Mouse (Mus musculus) liver, adult 2 months (tissue): ENCODE measurements around the gene Prdx2. TPM values are rescaled to one million over a fixed set of nuclear protein-coding genes. Genes with fewer than 3 reads are reported as not detected.

Source experiments
- DNase-seq: peaks from one replicate; pipeline ENCODE4 v3.0.0-alpha.2; 2011; ENCODE audit warnings: low read depth, low spot score; ENCODE audit errors: extremely low read depth
- H3K27ac ChIP-seq: fragments of 200-500 bp; replicated peaks from 2 replicates; pipeline ENCODE4 v1.5.1; 2012; ENCODE audit warnings: low read depth, mild to moderate bottlenecking, control low read depth, inconsistent platforms, low read length; ENCODE audit not compliant: insufficient read depth
- H3K27me3 ChIP-seq: fragments of 200-500 bp; 2 replicates; pipeline ENCODE4 v1.6.1; 2012; ENCODE audit warnings: mild to moderate bottlenecking, moderate library complexity, low read length, inconsistent platforms; ENCODE audit not compliant: control insufficient read depth, insufficient read depth
- H3K36me3 ChIP-seq: fragments of 200-500 bp; 2 replicates; pipeline ENCODE4 v1.6.1; 2012; ENCODE audit warnings: low read length, inconsistent platforms; ENCODE audit not compliant: control insufficient read depth, insufficient read depth
- H3K4me1 ChIP-seq: fragments of 200-500 bp; 2 replicates; pipeline ENCODE4 v1.6.1; 2011; ENCODE audit warnings: low read length; ENCODE audit not compliant: control insufficient read depth, insufficient read depth
- H3K4me3 ChIP-seq: fragments of 200-500 bp; 2 replicates; pipeline ENCODE4 v1.5.1; 2011; ENCODE audit warnings: low read depth, mild to moderate bottlenecking, control low read depth, low read length, moderate library complexity; ENCODE audit not compliant: insufficient read depth
- H3K79me2 ChIP-seq: fragments of 200-500 bp; 2 replicates; pipeline ENCODE4 v1.6.1; 2012; ENCODE audit warnings: inconsistent platforms, mild to moderate bottlenecking, low read length, moderate library complexity; ENCODE audit not compliant: control insufficient read depth, insufficient read depth
- H3K9ac ChIP-seq: fragments of 200-500 bp; 2 replicates; pipeline ENCODE4 v1.6.1; 2012; ENCODE audit warnings: low read depth, mild to moderate bottlenecking, control low read depth, inconsistent platforms, low read length
- CTCF ChIP-seq: fragments of 200-500 bp; IDR thresholded peaks from 2 replicates; pipeline ENCODE4 v1.5.1; 2011; ENCODE audit warnings: low read depth, low read length, control low read depth
- POLR2A ChIP-seq: fragments of 200-500 bp; IDR thresholded peaks from 2 replicates; pipeline ENCODE4 v1.6.1; 2011; ENCODE audit warnings: low read length, control low read depth; ENCODE audit not compliant: insufficient read depth; ENCODE audit errors: extremely low read depth
- WGBS: fragments of 180-500 bp; shearing (Covaris S2); methylation state at CpG from one replicate; pipeline ENCODE4 v1.1.7; 2018; 5-methylcytosine and 5-hydroxymethylcytosine counted together
- polyA plus RNA-seq: library from polyadenylated mRNA; depleted of rRNA; stranded (reverse); fragments of >200 nt; gene quantifications from 2 replicates; pipeline ENCODE4 v1.2.3, GENCODE M21; 2012
- total RNA-seq: library from RNA; depleted of rRNA; stranded (reverse); fragments of >200 nt; gene quantifications from 2 replicates; pipeline ENCODE4 v1.2.3, GENCODE M21; 2014

Gene Prdx2
- total and polyA plus RNA-seq, 2 experiments: 110 to 135 TPM

- Histone ChIP-seq H3K4me1 (peaks cover 24% of the 10 kb centered on the region), H3K27ac (peak overlapping the region; percentile 84), H3K9ac (peak overlapping the region; percentile 92), H3K36me3 (peaks cover 3% of the 10 kb centered on the region), H3K4me3 (peak overlapping the region; percentile 93), H3K27me3 (no peaks in the 10 kb centered on the region), H3K79me2 (peaks cover 10% of the 10 kb centered on the region; the same call in 1 of the 2 replicates)
- WGBS: under 1% methylated on average over 61 of the region's 61 CpGs
- DNase-seq: peak; percentile 86
- TF ChIP-seq POLR2A: peak; percentile 59; the same call in 1 of the 2 replicates
- no peak for TF ChIP-seq CTCF
These were observed 6.8 kb downstream of the Prdx2 start for GRCm38 (mm10) chr8:84976031-84976762.

- H3K27ac ChIP-seq: peak overlapping the region; percentile 83
- TF ChIP-seq POLR2A (0 out of 2 replicates have a peak, but pooled peaks have one; percentile 12), CTCF (no peak)
- no peaks in the 10 kb centered on the region for H3K27me3 ChIP-seq
- under 1% methylated on average over 25 of the region's 25 CpGs for WGBS
- H3K79me2 ChIP-seq: peaks cover 10% of the 10 kb centered on the region; the same call in 1 of the 2 replicates
- H3K4me3 ChIP-seq: peak overlapping the region; percentile 93
- peaks cover 26% of the 10 kb centered on the region for H3K4me1 ChIP-seq
- no peak for DNase-seq
- H3K9ac ChIP-seq: peak overlapping the region; percentile 92
- H3K36me3 ChIP-seq: no peaks in the 10 kb centered on the region; the same call in 1 of the 2 replicates
These were observed 7.5 kb downstream of the Prdx2 start for GRCm38 (mm10) chr8:84976763-84977434.

GRCm38 (mm10) chr8:84977435-84978247 is 8.3 kb downstream of the Prdx2 start:
- peaks cover 10% of the 10 kb centered on the region; the same call in 1 of the 2 replicates for H3K79me2 ChIP-seq
- under 1% methylated on average over 69 of the region's 70 CpGs for WGBS
- peak overlapping the region; percentile 83 for H3K27ac ChIP-seq
- H3K36me3 ChIP-seq: no peaks in the 10 kb centered on the region
- peaks cover 26% of the 10 kb centered on the region for H3K4me1 ChIP-seq
- peak overlapping the region; percentile 92 for H3K9ac ChIP-seq
- DNase-seq: peak; percentile 71
- H3K27me3 ChIP-seq: no peaks in the 10 kb centered on the region
- TF ChIP-seq CTCF (no peak), POLR2A (no peak)
- H3K4me3 ChIP-seq: peak overlapping the region; percentile 93

GRCm38 (mm10) chr8:84978248-84978940 is 9.0 kb downstream of the Prdx2 start, which contains the start of gene Junb:
Gene Junb (minus strand): TSS chr8:84978718.
- Histone ChIP-seq H3K36me3 (no peaks in the 10 kb centered on the region), H3K9ac (peak within 1 kb of the TSS; percentile 92), H3K79me2 (peaks cover 10% of the 10 kb centered on the region; the same call in 1 of the 2 replicates), H3K4me3 (peak within 1 kb of the TSS; percentile 93), H3K4me1 (peaks cover 22% of the 10 kb centered on the region), H3K27ac (peak within 1 kb of the TSS; percentile 99), H3K27me3 (no peaks in the 10 kb centered on the region)
- WGBS: under 1% methylated on average over 63 of the region's 63 CpGs
- TF ChIP-seq POLR2A: peak; percentile 100
- no peak for TF ChIP-seq CTCF
- peak; percentile 87 for DNase-seq
